ENCODE assay signal across 31 mouse cellular contexts in genomic region chr6:65583029-65583428, GRCm38 (mm10). TPM values are rescaled to one million over a fixed set of nuclear protein-coding genes. Genes with fewer than 3 reads are reported as not detected.
A peak's percentile ranks its signal among the peaks of the same experiment; 100 is the strongest.
DNase-seq lines count a peak whose midpoint lies in the region; ATAC-seq and TF ChIP-seq lines count a peak whose summit lies in the region.
"Had no signal": no experiment of that assay in that cellular context is flagged by ENCODE, and none has a peak within 500 bp of the region (broad histone marks: within the 10 kb centered on the region; RNA-seq: fewer than 3 reads in every experiment).

No protein-coding gene starts in this region.

- H3K4me2 ChIP-seq in lung, embryonic 16.5 days (ENCODE audit: low read depth, low read length) = no peak overlapping the region
- no peak overlapping the region for H3K4me2 ChIP-seq in liver, embryonic 14.5 days (ENCODE audit: low read depth)
- H3K4me2 ChIP-seq in forebrain, embryonic 14.5 days (ENCODE audit: low read length) = no peak overlapping the region
- H3K4me2 ChIP-seq: forebrain, embryonic 13.5 days; heart, embryonic 12.5 days; kidney, embryonic 15.5 days; neural tube, embryonic 15.5 days had no signal

- H3K27me3 ChIP-seq in lung, embryonic 16.5 days (ENCODE audit: control insufficient read depth, insufficient read depth, low read depth, low read length) = no peaks in the 10 kb centered on the region
- no peaks in the 10 kb centered on the region for H3K27me3 ChIP-seq in liver, embryonic 14.5 days (ENCODE audit: control insufficient read depth, insufficient read depth, low read length)
- H3K27me3 ChIP-seq in forebrain, embryonic 14.5 days (replicated peaks; ENCODE audit: control insufficient read depth, insufficient read depth, low read length) = no peaks in the 10 kb centered on the region
- H3K27me3 ChIP-seq: forebrain, embryonic 13.5 days; heart, embryonic 12.5 days; kidney, embryonic 15.5 days; neural tube, embryonic 15.5 days; Patski had no signal

- no peaks in the 10 kb centered on the region for H3K9me3 ChIP-seq in lung, embryonic 16.5 days (ENCODE audit: control insufficient read depth, low read length)
- no peaks in the 10 kb centered on the region for H3K9me3 ChIP-seq in liver, embryonic 14.5 days (ENCODE audit: control insufficient read depth, low read length)
- no peaks in the 10 kb centered on the region for H3K9me3 ChIP-seq in forebrain, embryonic 14.5 days (replicated peaks; ENCODE audit: control insufficient read depth, low read length)
- H3K9me3 ChIP-seq: forebrain, embryonic 13.5 days; heart, embryonic 12.5 days; kidney, embryonic 15.5 days; limb, embryonic 10.5 days; neural tube, embryonic 15.5 days had no signal

- H3K4me3 ChIP-seq in lung, embryonic 16.5 days (ENCODE audit: low read length) = no peak overlapping the region
- no peak overlapping the region for H3K4me3 ChIP-seq in liver, embryonic 14.5 days (ENCODE audit: insufficient read depth in 1 of 2, low read depth in 2 of 2, low read length in 2 of 2)
- H3K4me3 ChIP-seq in forebrain, embryonic 14.5 days (ENCODE audit: low read depth, low read length) = no peak overlapping the region
- H3K4me3 ChIP-seq: forebrain, embryonic 13.5 days; heart, embryonic 12.5 days; kidney, embryonic 15.5 days; left cerebral cortex, adult 2 months; limb, embryonic 10.5 days; neural tube, embryonic 15.5 days had no signal

- DNase-seq in lung, postnatal 14 days = no peak
- DNase-seq in liver, embryonic 14.5 days (ENCODE audit: low read depth in 3 of 3, low spot score in 3 of 3) = peak; percentile 31 to 36 (median 32)
- no peak for DNase-seq in left cerebral cortex, postnatal 36 days (ENCODE audit: low spot score in 2 of 2)
- no peak for DNase-seq in forebrain, embryonic 14.5 days (ENCODE audit: low spot score)
- DNase-seq: adrenal gland, adult 2 months; cerebellum, adult 2 months; cerebellum, postnatal 25 days; gastrocnemius, postnatal 14 days; heart, adult 18-20 months; heart, postnatal 10 days; kidney, adult 11 months; kidney, postnatal 36 days; lung, postnatal 10 days; right cerebral cortex, adult 18-20 months; right cerebral cortex, postnatal 4 days; thymus, postnatal 14 days had no signal

- no peaks in the 10 kb centered on the region for H3K36me3 ChIP-seq in lung, embryonic 16.5 days (ENCODE audit: control insufficient read depth, insufficient read depth, low read length)
- H3K36me3 ChIP-seq in liver, embryonic 14.5 days (replicated peaks; ENCODE audit: control insufficient read depth, insufficient read depth, low read depth) = no peaks in the 10 kb centered on the region
- H3K36me3 ChIP-seq in forebrain, embryonic 14.5 days (ENCODE audit: control insufficient read depth, insufficient read depth, low read length) = no peaks in the 10 kb centered on the region
- H3K36me3 ChIP-seq: heart, embryonic 12.5 days; kidney, embryonic 15.5 days; limb, embryonic 10.5 days; neural tube, embryonic 15.5 days had no signal

- peak overlapping the region; percentile 19 for H3K27ac ChIP-seq in lung, embryonic 16.5 days (ENCODE audit: low read length)
- H3K27ac ChIP-seq in liver, embryonic 14.5 days = no peak overlapping the region
- no peak overlapping the region for H3K27ac ChIP-seq in forebrain, embryonic 14.5 days (ENCODE audit: low read depth, low read length)
- H3K27ac ChIP-seq: forebrain, embryonic 13.5 days; hindbrain, postnatal 0 days; kidney, embryonic 15.5 days; left cerebral cortex, adult 2 months; limb, embryonic 10.5 days; neural tube, embryonic 15.5 days had no signal

- peaks cover 5% of the 10 kb centered on the region; the same call in 1 of the 2 replicates for H3K4me1 ChIP-seq in lung, embryonic 16.5 days (replicated peaks; ENCODE audit: control insufficient read depth, insufficient read depth, low read length)
- peaks cover 0 to 12% of the 10 kb centered on the region in 2 experiments; a peak in 2 of 4 replicates for H3K4me1 ChIP-seq in liver, embryonic 14.5 days (replicated peaks; ENCODE audit: control insufficient read depth in 2 of 2, insufficient read depth in 2 of 2, low read length in 1 of 2)
- peaks cover 3% of the 10 kb centered on the region for H3K4me1 ChIP-seq in forebrain, embryonic 14.5 days (ENCODE audit: control insufficient read depth, insufficient read depth, low read length)
- H3K4me1 ChIP-seq: kidney, embryonic 15.5 days; limb, embryonic 10.5 days; neural tube, embryonic 15.5 days had no signal

- intact Hi-C loops in left cerebral cortex, postnatal 36 days (cut with DNase I) = no loop called here

- TF ChIP-seq EP300 in liver, embryonic 14.5 days (IDR thresholded peaks at IDR 0.05; ENCODE audit: low read depth) = peak; percentile 65

- 57% methylated on average over 4 of the region's 4 CpGs for WGBS in lung, embryonic 16.5 days
- 11% methylated on average over 4 of the region's 4 CpGs for WGBS in liver, embryonic 14.5 days (ENCODE audit: insufficient replicate concordance)
- 89% methylated on average over 4 of the region's 4 CpGs for WGBS in forebrain, embryonic 14.5 days

- H3K9ac ChIP-seq in lung, embryonic 16.5 days (ENCODE audit: low read length) = no peak overlapping the region
- no peak overlapping the region for H3K9ac ChIP-seq in liver, embryonic 14.5 days (replicated peaks)
- no peak overlapping the region for H3K9ac ChIP-seq in forebrain, embryonic 14.5 days (ENCODE audit: low read length)
- H3K9ac ChIP-seq: forebrain, embryonic 13.5 days; heart, embryonic 12.5 days; kidney, embryonic 15.5 days; neural tube, embryonic 15.5 days had no signal

- TF ChIP-seq CTCF in liver, embryonic 14.5 days (IDR thresholded peaks at IDR 0.05; ENCODE audit: low read depth) = no peak

- ATAC-seq in lung, embryonic 16.5 days (ENCODE audit: low read depth) = no peak
- peak; percentile 64 for ATAC-seq in common myeloid progenitor, adult 5-6 weeks (replicated peaks; ENCODE audit: low read depth, poor library complexity, severe bottlenecking)
- ATAC-seq in liver, embryonic 14.5 days (ENCODE audit: insufficient read depth) = peak; percentile 79
- ATAC-seq in monocyte, adult 5-6 weeks (replicated peaks; ENCODE audit: insufficient number of reproducible peaks, low FRiP score, low TSS enrichment, poor library complexity, severe bottlenecking) = no peak
- no peak for ATAC-seq in forebrain, embryonic 14.5 days
- ATAC-seq: forebrain, embryonic 13.5 days; hindbrain, postnatal 0 days; Patski had no signal

RNA-seq across cellular contexts. Expression of gene Tnip3, which starts 57.9 kb away (rescaled TPM):
- 3.2 and 3.6 TPM in 2 replicates for polyA plus RNA-seq in lung, embryonic 16.5 days (2015; fragmentation: Nextera tagmentation; extraction: Ambion mirVana)
- 9.6 and 9.7 TPM in 2 replicates for total RNA-seq in common myeloid progenitor, adult 5-6 weeks (2017)
- not detected in 2 replicates for polyA plus RNA-seq in liver, embryonic 14.5 days (2012; rRNA removed)
- polyA plus RNA-seq in liver, embryonic 14.5 days (2014; fragmentation: Nextera tagmentation; extraction: Ambion mirVana) = 0.09 and 0.17 TPM in 2 replicates
- 20.6 to 39.3 TPM (median 26.1 TPM) in 3 replicates for total RNA-seq in monocyte, adult 5-6 weeks (2017)
- under 1 TPM in 1 of 2 experiments, not detected in 1; 0.30 TPM for total RNA-seq in left cerebral cortex, postnatal 36 days (2021)
- polyA plus RNA-seq in forebrain, embryonic 14.5 days (2014; fragmentation: Nextera tagmentation; extraction: Ambion mirVana) = not detected in 2 replicates
- total RNA-seq: gastrocnemius, postnatal 14 days; hindbrain, postnatal 0 days; left cerebral cortex, adult 2 months; midbrain, postnatal 0 days had no signal
- polyA plus RNA-seq: adrenal gland, adult 2 months; cerebellum, adult 2 months; forebrain, embryonic 13.5 days; hindbrain, embryonic 11.5 days; hindbrain, postnatal 0 days; limb, embryonic 10.5 days; liver, adult 2 months; midbrain, postnatal 0 days; neural tube, embryonic 15.5 days; stomach, embryonic 14.5 days had no signal

Comparison
In these comparisons a context has a peak if more than half of its experiments do, and no peak if none do; other contexts are left out.
1. ATAC-seq: peak in common myeloid progenitor, adult 5-6 weeks (single experiment) and liver, embryonic 14.5 days (single experiment); none in lung, embryonic 16.5 days (single experiment), monocyte, adult 5-6 weeks (single experiment) and forebrain, embryonic 14.5 days (single experiment).
2. DNase-seq: peak in liver, embryonic 14.5 days (3 of 3); none in lung, postnatal 14 days (single experiment), left cerebral cortex, postnatal 36 days (0 of 2) and forebrain, embryonic 14.5 days (single experiment).